Mouse (Mus musculus) cerebellum, adult 2 months (tissue): ENCODE data around the gene Ssrp1.

Experiments
- CTCF ChIP-seq: fragments of 200-500 bp; IDR thresholded peaks from 2 replicates; pipeline ENCODE4 v1.5.1; 2011; ENCODE audit warnings: low read depth, mild to moderate bottlenecking, control low read depth, low read length, moderate library complexity, borderline replicate concordance; ENCODE audit not compliant: insufficient read depth
- POLR2A ChIP-seq: fragments of 200-500 bp; IDR thresholded peaks from 2 replicates; pipeline ENCODE4 v1.6.1; 2011; ENCODE audit warnings: low read length, control low read depth, borderline replicate concordance; ENCODE audit not compliant: insufficient read depth

- no peak for TF ChIP-seq POLR2A
- TF ChIP-seq CTCF: no peak
These were observed 23.0 kb upstream of the Ssrp1 start for GRCm38 (mm10) chr2:85013826-85014587.
